Mouse (Mus musculus): ENCODE measurements around the gene Cep63. TPM values are rescaled to one million over a fixed set of nuclear protein-coding genes. Genes with fewer than 3 reads are reported as not detected.

Gene Cep63
- polyA plus RNA-seq, 1 experiment from 2014 or later = 45.8 TPM

DNA sequence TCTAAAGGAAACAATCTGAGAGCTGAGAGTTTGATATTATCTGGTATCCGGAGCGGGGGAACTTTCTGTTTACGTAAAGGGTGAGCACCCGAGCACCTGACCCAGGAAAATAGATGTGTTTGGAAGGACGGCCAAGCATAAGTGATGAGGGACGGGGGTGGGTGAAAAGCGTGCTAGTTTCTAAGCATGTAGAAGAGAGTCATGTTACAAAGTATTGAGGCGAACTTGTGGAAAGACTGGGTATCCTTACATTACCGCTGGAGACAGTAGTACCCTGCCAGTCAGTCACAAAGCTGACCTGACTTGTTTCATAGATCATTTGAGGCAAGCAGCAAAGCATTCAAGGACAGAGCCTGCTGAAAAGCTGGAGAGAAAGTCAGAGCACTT lies 498 bp upstream of the Cep63 start:
- 0% methylated on average over 9 of the region's 9 CpGs for WGBS
- Histone ChIP-seq H3K9ac (ENCODE audit: low read length) (peak overlapping the region; percentile 99), H3K9me3 (ENCODE audit: control insufficient read depth, low read length) (no peaks in the 10 kb centered on the region), H3K27ac (replicated peaks; ENCODE audit: low read depth, low read length) (peak overlapping the region; percentile 89), H3K36me3 (ENCODE audit: control insufficient read depth, insufficient read depth, low read length) (no peaks in the 10 kb centered on the region), H3K4me2 (ENCODE audit: low read depth, severe bottlenecking) (peak overlapping the region; percentile 71), H3K27me3 (ENCODE audit: control insufficient read depth, insufficient read depth, low read length) (no peaks in the 10 kb centered on the region), H3K4me3 (ENCODE audit: low read depth, low read length) (peak overlapping the region; percentile 94), H3K4me1 (ENCODE audit: control insufficient read depth, insufficient read depth, low read length) (no peaks in the 10 kb centered on the region)
- DNase-seq (ENCODE audit: low spot score) (no peak), ATAC-seq (ENCODE audit: insufficient number of reproducible peaks, low FRiP score, low TSS enrichment, low read depth) (no peak)

GRCm38 (mm10) chr9:102625401-102625982 lies 842 bp downstream of the Cep63 start:
- DNase-seq (ENCODE audit: low spot score) = no peak
- H3K36me3 ChIP-seq (ENCODE audit: control insufficient read depth, insufficient read depth, low read length) = no peaks in the 10 kb centered on the region
- H3K4me2 ChIP-seq (ENCODE audit: low read depth, severe bottlenecking) = peak overlapping the region; percentile 69
- H3K27ac ChIP-seq (replicated peaks; ENCODE audit: low read depth, low read length) = peak overlapping the region; percentile 89
- peak overlapping the region; percentile 99 for H3K9ac ChIP-seq (ENCODE audit: low read length)
- peak; percentile 49 for ATAC-seq (ENCODE audit: insufficient number of reproducible peaks, low FRiP score, low TSS enrichment, low read depth)
- no peaks in the 10 kb centered on the region for H3K9me3 ChIP-seq (ENCODE audit: control insufficient read depth, low read length)
- H3K27me3 ChIP-seq (ENCODE audit: control insufficient read depth, insufficient read depth, low read length) = no peaks in the 10 kb centered on the region
- peak overlapping the region; percentile 94 for H3K4me3 ChIP-seq (ENCODE audit: low read depth, low read length)
- 0 out of 2 replicates have a peak, but pooled peaks cover 3% of the 10 kb centered on the region for H3K4me1 ChIP-seq (ENCODE audit: control insufficient read depth, insufficient read depth, low read length)
- WGBS = under 1% methylated on average over 27 of the region's 27 CpGs

DNA sequence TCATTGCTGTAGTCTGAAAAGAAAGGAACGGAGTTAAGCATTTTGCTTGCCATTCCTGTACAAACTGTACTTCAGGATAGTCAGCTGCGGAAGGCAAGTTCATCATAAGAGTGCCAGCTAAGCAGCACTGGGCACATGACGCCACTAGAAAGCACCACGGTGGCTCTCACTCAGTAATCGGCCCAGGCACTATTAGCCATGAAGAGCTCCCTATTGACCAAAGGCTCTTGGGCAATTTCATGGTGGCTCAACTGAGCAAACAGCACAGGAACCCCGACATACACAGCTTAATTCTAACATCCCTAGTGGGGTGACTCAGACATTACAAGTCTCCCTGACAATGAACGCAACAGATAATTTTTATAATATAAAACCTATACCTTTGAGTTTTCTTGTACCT lies 2.8 kb downstream of the Cep63 start:
- Histone ChIP-seq H3K9me3 (ENCODE audit: control insufficient read depth, low read length) (no peaks in the 10 kb centered on the region), H3K4me3 (ENCODE audit: low read depth, low read length) (no peak overlapping the region), H3K9ac (ENCODE audit: low read length) (no peak overlapping the region), H3K36me3 (ENCODE audit: control insufficient read depth, insufficient read depth, low read length) (no peaks in the 10 kb centered on the region), H3K4me1 (ENCODE audit: control insufficient read depth, insufficient read depth, low read length) (0 out of 2 replicates have a peak, but pooled peaks cover 3% of the 10 kb centered on the region), H3K27me3 (ENCODE audit: control insufficient read depth, insufficient read depth, low read length) (no peaks in the 10 kb centered on the region), H3K27ac (replicated peaks; ENCODE audit: low read depth, low read length) (no peak overlapping the region), H3K4me2 (ENCODE audit: low read depth, severe bottlenecking) (no peak overlapping the region)
- 89% methylated on average over 7 of the region's 7 CpGs for WGBS
- ATAC-seq (ENCODE audit: insufficient number of reproducible peaks, low FRiP score, low TSS enrichment, low read depth) (no peak), DNase-seq (ENCODE audit: low spot score) (no peak)

- 88% methylated on average over 6 of the region's 6 CpGs for WGBS
- DNase-seq (ENCODE audit: low spot score) = no peak
- 0 out of 2 replicates have a peak, but pooled peaks cover 3% of the 10 kb centered on the region for H3K4me1 ChIP-seq (ENCODE audit: control insufficient read depth, insufficient read depth, low read length)
Observed at GRCm38 (mm10) chr9:102622876-102623275, 3.5 kb downstream of the Cep63 start.

GRCm38 (mm10) chr9:102622192-102622857 lies 4.0 kb downstream of the Cep63 start:
- WGBS = 33% methylated on average over 5 of the region's 5 CpGs

More at GRCm38 (mm10) chr9:102622876-102623275, 3.5 kb downstream of the Cep63 start:
- Histone ChIP-seq H3K27me3 (ENCODE audit: control insufficient read depth, insufficient read depth, low read length) (no peaks in the 10 kb centered on the region), H3K4me3 (ENCODE audit: low read depth, low read length) (no peak overlapping the region), H3K9me3 (ENCODE audit: control insufficient read depth, low read length) (no peaks in the 10 kb centered on the region), H3K27ac (replicated peaks; ENCODE audit: low read depth, low read length) (no peak overlapping the region), H3K36me3 (ENCODE audit: control insufficient read depth, insufficient read depth, low read length) (no peaks in the 10 kb centered on the region), H3K9ac (ENCODE audit: low read length) (no peak overlapping the region), H3K4me2 (ENCODE audit: low read depth, severe bottlenecking) (no peak overlapping the region)
- no peak for ATAC-seq (ENCODE audit: insufficient number of reproducible peaks, low FRiP score, low TSS enrichment, low read depth)

GRCm38 (mm10) chr9:102621385-102621784 lies 4.9 kb downstream of the Cep63 start:
- no peak for DNase-seq (ENCODE audit: low spot score)
- 24% methylated on average over 5 of the region's 5 CpGs for WGBS
- Histone ChIP-seq H3K4me3 (ENCODE audit: low read depth, low read length) (no peak overlapping the region), H3K27me3 (ENCODE audit: control insufficient read depth, insufficient read depth, low read length) (no peaks in the 10 kb centered on the region), H3K9me3 (ENCODE audit: control insufficient read depth, low read length) (no peaks in the 10 kb centered on the region), H3K4me1 (ENCODE audit: control insufficient read depth, insufficient read depth, low read length) (0 out of 2 replicates have a peak, but pooled peaks cover 3% of the 10 kb centered on the region), H3K27ac (replicated peaks; ENCODE audit: low read depth, low read length) (no peak overlapping the region), H3K36me3 (ENCODE audit: control insufficient read depth, insufficient read depth, low read length) (no peaks in the 10 kb centered on the region; the same call in 1 of the 2 replicates), H3K9ac (ENCODE audit: low read length) (no peak overlapping the region), H3K4me2 (ENCODE audit: low read depth, severe bottlenecking) (no peak overlapping the region)
- ATAC-seq (ENCODE audit: insufficient number of reproducible peaks, low FRiP score, low TSS enrichment, low read depth) = no peak

More at GRCm38 (mm10) chr9:102622192-102622857, 4.0 kb downstream of the Cep63 start:
- ATAC-seq (ENCODE audit: insufficient number of reproducible peaks, low FRiP score, low TSS enrichment, low read depth) (no peak), DNase-seq (ENCODE audit: low spot score) (peak; percentile 64)
- no peak overlapping the region for H3K4me2 ChIP-seq (ENCODE audit: low read depth, severe bottlenecking)
- H3K9me3 ChIP-seq (ENCODE audit: control insufficient read depth, low read length) = no peaks in the 10 kb centered on the region
- no peak overlapping the region for H3K4me3 ChIP-seq (ENCODE audit: low read depth, low read length)
- H3K4me1 ChIP-seq (ENCODE audit: control insufficient read depth, insufficient read depth, low read length) = 0 out of 2 replicates have a peak, but pooled peaks cover 3% of the 10 kb centered on the region
- H3K27ac ChIP-seq (replicated peaks; ENCODE audit: low read depth, low read length) = no peak overlapping the region
- no peaks in the 10 kb centered on the region for H3K27me3 ChIP-seq (ENCODE audit: control insufficient read depth, insufficient read depth, low read length)
- H3K9ac ChIP-seq (ENCODE audit: low read length) = no peak overlapping the region
- no peaks in the 10 kb centered on the region for H3K36me3 ChIP-seq (ENCODE audit: control insufficient read depth, insufficient read depth, low read length)

GRCm38 (mm10) chr9:102616267-102616666 lies 10.1 kb downstream of the Cep63 start:
- Histone ChIP-seq H3K9ac (ENCODE audit: low read length) (no peak overlapping the region), H3K27ac (replicated peaks; ENCODE audit: low read depth, low read length) (no peak overlapping the region), H3K4me3 (ENCODE audit: low read depth, low read length) (no peak overlapping the region), H3K4me1 (ENCODE audit: control insufficient read depth, insufficient read depth, low read length) (0 out of 2 replicates have a peak, but pooled peaks cover 1% of the 10 kb centered on the region), H3K36me3 (ENCODE audit: control insufficient read depth, insufficient read depth, low read length) (no peaks in the 10 kb centered on the region; the same call in 1 of the 2 replicates), H3K4me2 (ENCODE audit: low read depth, severe bottlenecking) (no peak overlapping the region), H3K27me3 (ENCODE audit: control insufficient read depth, insufficient read depth, low read length) (no peaks in the 10 kb centered on the region), H3K9me3 (ENCODE audit: control insufficient read depth, low read length) (no peaks in the 10 kb centered on the region)
- ATAC-seq (ENCODE audit: insufficient number of reproducible peaks, low FRiP score, low TSS enrichment, low read depth) (no peak), DNase-seq (ENCODE audit: low spot score) (no peak)
- 81% methylated on average over 9 of the region's 9 CpGs for WGBS

GRCm38 (mm10) chr9:102615071-102615470 lies 11.3 kb downstream of the Cep63 start:
- no peak overlapping the region for H3K27ac ChIP-seq (replicated peaks; ENCODE audit: low read depth, low read length)
- H3K27me3 ChIP-seq (ENCODE audit: control insufficient read depth, insufficient read depth, low read length) = no peaks in the 10 kb centered on the region
- no peaks in the 10 kb centered on the region; the same call in 1 of the 2 replicates for H3K36me3 ChIP-seq (ENCODE audit: control insufficient read depth, insufficient read depth, low read length)
- ATAC-seq (ENCODE audit: insufficient number of reproducible peaks, low FRiP score, low TSS enrichment, low read depth) (no peak), DNase-seq (ENCODE audit: low spot score) (no peak)
- WGBS = 92% methylated on average over 3 of the region's 3 CpGs
- no peak overlapping the region for H3K9ac ChIP-seq (ENCODE audit: low read length)
- H3K4me1 ChIP-seq (ENCODE audit: control insufficient read depth, insufficient read depth, low read length) = no peaks in the 10 kb centered on the region
- H3K4me3 ChIP-seq (ENCODE audit: low read depth, low read length) = no peak overlapping the region
- no peak overlapping the region for H3K4me2 ChIP-seq (ENCODE audit: low read depth, severe bottlenecking)
- no peaks in the 10 kb centered on the region for H3K9me3 ChIP-seq (ENCODE audit: control insufficient read depth, low read length)

Data from limb, embryonic 11.5 days (tissue).